Mouse (Mus musculus): Measurements from ENCODE around the gene Trmt11. TPM values are rescaled to one million over a fixed set of nuclear protein-coding genes. Genes with fewer than 3 reads are reported as not detected.
"Not testable (repeated sequence)": the region's sequence is repeated elsewhere in the genome, so short reads cannot be mapped to it uniquely, and the experiment has no call there.

Gene Trmt11
- total RNA-seq, 1 experiment: 21.9 TPM

DNA sequence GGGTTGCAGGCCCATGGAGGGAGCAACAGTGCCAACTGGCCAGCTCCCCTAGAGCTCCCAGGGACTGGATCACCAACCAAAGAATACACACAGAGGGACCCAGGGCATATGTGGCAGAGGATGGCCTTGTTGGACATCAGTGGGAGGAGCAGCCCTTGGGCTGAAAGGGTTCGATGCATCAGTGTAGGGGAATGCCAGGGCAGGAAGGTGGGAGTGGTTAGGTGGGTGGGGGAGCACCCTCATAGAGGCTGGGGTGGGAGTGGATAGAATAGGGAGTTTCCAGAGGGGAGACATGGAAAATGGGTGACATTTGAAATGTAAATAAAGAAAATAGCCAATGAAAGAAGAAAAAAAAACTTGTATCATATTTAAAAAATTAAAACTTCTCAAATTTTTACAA is 97.8 kb downstream of the Trmt11 start:
- H3K36me3 ChIP-seq (ENCODE audit: control insufficient read depth, insufficient read depth, low read length, poor library complexity, severe bottlenecking): no peaks in the 10 kb centered on the region
- no peak overlapping the region for H3K9ac ChIP-seq (ENCODE audit: insufficient read depth, low read depth, low read length, poor library complexity, severe bottlenecking)
- H3K27ac ChIP-seq (ENCODE audit: insufficient read depth, low read depth, low read length, poor library complexity, severe bottlenecking): no peak overlapping the region
- H3K9me3 ChIP-seq (ENCODE audit: control insufficient read depth, insufficient read depth, low read depth, low read length): no peaks in the 10 kb centered on the region
- DNase-seq (ENCODE audit: low read depth, low spot score): no peak
- no peaks in the 10 kb centered on the region for H3K4me1 ChIP-seq (ENCODE audit: control insufficient read depth in 2 of 2, insufficient read depth in 2 of 2, low read length in 2 of 2, poor library complexity in 1 of 2)
- H3K4me3 ChIP-seq (ENCODE audit: insufficient read depth in 1 of 2, low read depth in 1 of 2, low read length in 2 of 2, poor library complexity in 1 of 2, severe bottlenecking in 1 of 2): no peak overlapping the region
- TF ChIP-seq ZNF384 (IDR thresholded peaks at IDR 0.05; ENCODE audit: low read depth, low read length) (no peak), MAFK (IDR thresholded peaks at IDR 0.05; ENCODE audit: insufficient read depth, low read depth, low read length) (no peak), CHD2 (IDR thresholded peaks at IDR 0.05; ENCODE audit: low read depth, low read length) (no peak), ZC3H11A (IDR thresholded peaks at IDR 0.05; ENCODE audit: borderline replicate concordance, low read depth, low read length) (no peak), HCFC1 (IDR thresholded peaks at IDR 0.05; ENCODE audit: borderline replicate concordance, insufficient read depth, low read length) (no peak)
- in situ Hi-C loops (cut with MboI; ENCODE audit: low sequenced_read_pairs in 2 of 2, unreplicated experiment in 2 of 2): no loop called here

GRCm38 (mm10) chr10:30498223-30498622 is 102.3 kb downstream of the Trmt11 start:
- H3K4me1 ChIP-seq (ENCODE audit: control insufficient read depth in 2 of 2, insufficient read depth in 2 of 2, low read length in 2 of 2, poor library complexity in 1 of 2); H3K36me3 ChIP-seq (ENCODE audit: control insufficient read depth, insufficient read depth, low read length, poor library complexity, severe bottlenecking); H3K4me3 ChIP-seq (ENCODE audit: insufficient read depth in 1 of 2, low read depth in 1 of 2, low read length in 2 of 2, poor library complexity in 1 of 2, severe bottlenecking in 1 of 2); H3K27ac ChIP-seq (ENCODE audit: insufficient read depth, low read depth, low read length, poor library complexity, severe bottlenecking); in situ Hi-C loops (cut with MboI; ENCODE audit: low sequenced_read_pairs in 2 of 2, unreplicated experiment in 2 of 2); H3K9ac ChIP-seq (ENCODE audit: insufficient read depth, low read depth, low read length, poor library complexity, severe bottlenecking); H3K9me3 ChIP-seq (ENCODE audit: control insufficient read depth, insufficient read depth, low read depth, low read length); DNase-seq (ENCODE audit: low read depth, low spot score): not testable (repeated sequence)

Other genes starting within 250 kb of the Trmt11 start
- gene Hint3, start 28.9 kb upstream of the Trmt11 start, total RNA-seq (2012; rRNA removed): 14.6 and 15.0 TPM in 2 replicates
- gene Ncoa7, start 202.6 kb upstream of the Trmt11 start, total RNA-seq (2012; rRNA removed): 8.7 and 9.4 TPM in 2 replicates
- gene Hey2, start 242.1 kb upstream of the Trmt11 start, total RNA-seq (2012; rRNA removed): 0.48 and 0.71 TPM in 2 replicates

Measured in ES-E14 (cell line).